Mouse (Mus musculus) liver, postnatal 0 days (tissue): ENCODE results near the gene Sel1l. TPM values are rescaled to one million over a fixed set of nuclear protein-coding genes. Genes with fewer than 3 reads are reported as not detected.
A peak's percentile ranks its signal among the peaks of the same experiment; 100 is the strongest.

Experiments used
- ATAC-seq: fragments of 200-750 bp; cut with Nextera tagmentation; 2 replicates; pipeline ENCODE4 v1.8.0; 2017; ENCODE audit warnings: mild to moderate bottlenecking, moderate library complexity
- DNase-seq: peaks from one replicate; pipeline ENCODE4 v3.0.0-alpha.2; 2016
- H3K27ac ChIP-seq: fragments of 300-500 bp; sonication (generic); 2 replicates; pipeline ENCODE4 v1.5.1; 2014; ENCODE audit warnings: antibody characterized with exemption, moderate library complexity, mild to moderate bottlenecking, low read depth
- H3K27me3 ChIP-seq: fragments of 300-500 bp; sonication (generic); 2 replicates; pipeline ENCODE4 v1.6.1; 2014; ENCODE audit warnings: low read length, control low read depth, mixed read lengths; ENCODE audit not compliant: insufficient read depth
- H3K36me3 ChIP-seq: fragments of 300-500 bp; sonication (generic); replicated peaks from 2 replicates; pipeline ENCODE4 v1.6.1; 2014; ENCODE audit warnings: mild to moderate bottlenecking, control low read depth, low read length, moderate library complexity, mixed read lengths; ENCODE audit not compliant: insufficient read depth
- H3K4me1 ChIP-seq: fragments of 300-500 bp; sonication (generic); 2 replicates; pipeline ENCODE4 v1.6.1; 2014; ENCODE audit warnings: antibody characterized with exemption, mild to moderate bottlenecking, control low read depth; ENCODE audit not compliant: insufficient read depth
- H3K4me2 ChIP-seq: fragments of 300-500 bp; sonication (generic); 2 replicates; pipeline ENCODE4 v1.6.1; 2014; ENCODE audit warnings: low read depth, mild to moderate bottlenecking, low read length, moderate library complexity, mixed read lengths
- H3K4me3 ChIP-seq: fragments of 300-500 bp; sonication (generic); 2 replicates; pipeline ENCODE4 v1.5.1; 2014; ENCODE audit warnings: low read depth, low read length
- H3K9ac ChIP-seq: fragments of 300-500 bp; sonication (generic); replicated peaks from 2 replicates; pipeline ENCODE4 v1.6.1; 2014; ENCODE audit warnings: mild to moderate bottlenecking, moderate library complexity
- H3K9me3 ChIP-seq: fragments of 300-500 bp; sonication (generic); 2 replicates; pipeline ENCODE4 v1.6.1; 2016; ENCODE audit warnings: mild to moderate bottlenecking, control low read depth, low read length, mixed read lengths
- CTCF ChIP-seq: sonication (generic); IDR thresholded peaks from 2 replicates; pipeline ENCODE4 v1.5.1; 2016; ENCODE audit warnings: antibody characterized with exemption, low read depth
- EP300 ChIP-seq: IDR thresholded peaks from 2 replicates; pipeline ENCODE4 v1.6.1; 2016; ENCODE audit warnings: antibody characterized with exemption, low read depth, mild to moderate bottlenecking
- WGBS: fragments of 180-500 bp; shearing (Covaris S2); extraction: QIAGEN DNeasy Blood & Tissue Kit; methylation state at CpG from one replicate; pipeline ENCODE4 v1.1.7; 2014; ENCODE audit not compliant: insufficient replicate concordance; 5-methylcytosine and 5-hydroxymethylcytosine counted together
- polyA plus RNA-seq: library from polyadenylated mRNA; unstranded; fragments of >200 nt; fragmentation: Nextera tagmentation; extraction: Ambion mirVana; gene quantifications from 2 replicates; pipeline ENCODE4 v1.2.1, GENCODE M21; 2015

Gene Sel1l
- polyA plus RNA-seq, 1 experiment from 2014 or later, result 75.7 TPM

DNA sequence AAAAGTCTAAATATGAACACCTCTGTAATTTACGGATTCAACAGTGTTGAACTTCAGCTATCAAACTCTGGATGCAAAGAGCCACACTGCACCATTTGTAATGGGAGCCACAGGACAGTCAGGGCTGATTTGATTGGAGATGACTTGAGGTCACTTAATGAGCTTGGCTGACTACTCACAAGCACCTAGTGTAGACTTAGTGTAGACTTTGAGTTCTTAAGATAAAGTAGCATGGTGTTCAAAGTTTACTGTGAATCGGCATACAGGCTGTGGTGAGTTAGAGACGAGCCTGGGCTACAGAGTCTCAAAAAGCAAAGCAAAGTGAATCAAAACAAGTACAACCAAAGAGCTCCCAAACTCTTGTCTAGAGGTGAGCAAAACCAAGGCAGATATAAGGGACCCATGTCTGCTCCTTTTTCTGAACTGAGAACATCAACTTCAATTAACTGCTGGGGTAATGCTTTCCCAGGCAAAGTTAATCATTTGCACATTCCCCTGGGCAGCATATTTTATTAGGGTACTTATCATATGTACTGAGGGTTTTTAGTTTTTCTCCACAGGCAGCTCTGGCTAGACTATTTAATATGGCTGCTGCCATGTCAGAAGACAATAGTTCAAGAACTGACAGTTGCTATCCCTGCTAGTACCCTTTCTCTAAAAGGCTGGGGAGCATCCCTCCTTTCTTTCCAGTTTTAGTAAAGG is 15.6 kb downstream of the Sel1l start:
- Histone ChIP-seq H3K27ac (no peak overlapping the region), H3K4me1 (peaks cover 3% of the 10 kb centered on the region; the same call in 1 of the 2 replicates), H3K27me3 (no peaks in the 10 kb centered on the region), H3K36me3 (peaks cover 72% of the 10 kb centered on the region), H3K4me2 (no peak overlapping the region), H3K9ac (no peak overlapping the region), H3K9me3 (no peaks in the 10 kb centered on the region), H3K4me3 (no peak overlapping the region)
- DNase-seq (no peak), ATAC-seq (no peak)
- TF ChIP-seq EP300 (no peak), CTCF (no peak)
- 87% methylated on average over 3 of the region's 3 CpGs for WGBS

GRCm38 (mm10) chr12:91831410-91831809 is 17.5 kb downstream of the Sel1l start:
- H3K27ac ChIP-seq, result no peak overlapping the region
- peaks cover 67% of the 10 kb centered on the region for H3K36me3 ChIP-seq
- no peak for ATAC-seq
- no peaks in the 10 kb centered on the region for H3K9me3 ChIP-seq
- WGBS, result 90% methylated on average over 7 of the region's 7 CpGs
- no peak overlapping the region for H3K4me3 ChIP-seq
- TF ChIP-seq CTCF, result no peak
- TF ChIP-seq EP300, result no peak
- H3K4me2 ChIP-seq, result no peak overlapping the region
- no peak for DNase-seq
- no peaks in the 10 kb centered on the region for H3K27me3 ChIP-seq
- no peaks in the 10 kb centered on the region for H3K4me1 ChIP-seq
- no peak overlapping the region for H3K9ac ChIP-seq

DNA sequence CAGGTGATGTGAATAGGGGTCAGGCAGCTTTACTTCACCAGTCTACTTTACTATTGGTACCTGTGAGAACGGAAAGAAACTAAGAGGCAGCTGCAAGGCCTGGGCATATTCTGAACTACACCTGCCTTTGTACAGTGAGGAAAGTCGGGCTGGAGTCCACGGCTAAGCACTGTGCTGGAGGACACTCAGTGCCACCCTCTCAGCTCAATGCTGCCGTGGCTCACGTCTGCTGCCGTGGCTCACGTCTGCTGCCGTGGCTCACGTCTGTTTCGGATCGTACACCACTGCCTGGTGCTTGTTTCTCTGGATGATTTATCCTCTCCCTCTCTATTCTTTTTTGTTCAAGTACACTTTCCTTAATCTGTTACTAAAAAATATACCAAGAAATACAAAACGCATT is 28.5 kb downstream of the Sel1l start:
- no peak overlapping the region for H3K4me3 ChIP-seq
- H3K27me3 ChIP-seq, result no peaks in the 10 kb centered on the region
- no peak for TF ChIP-seq CTCF
- TF ChIP-seq EP300, result no peak
- H3K9ac ChIP-seq, result no peak overlapping the region
- no peaks in the 10 kb centered on the region for H3K4me1 ChIP-seq
- no peak for DNase-seq
- no peak overlapping the region for H3K4me2 ChIP-seq
- H3K9me3 ChIP-seq, result no peaks in the 10 kb centered on the region
- 85% methylated on average over 12 of the region's 12 CpGs for WGBS
- peaks cover 66% of the 10 kb centered on the region for H3K36me3 ChIP-seq
- ATAC-seq, result no peak
- no peak overlapping the region for H3K27ac ChIP-seq

GRCm38 (mm10) chr12:91818726-91819125 is 30.2 kb downstream of the Sel1l start:
- H3K36me3 ChIP-seq, result peaks cover 67% of the 10 kb centered on the region
- H3K9ac ChIP-seq, result no peak overlapping the region
- no peak for DNase-seq
- ATAC-seq, result no peak
- H3K27ac ChIP-seq, result no peak overlapping the region
- no peaks in the 10 kb centered on the region for H3K4me1 ChIP-seq
- WGBS, result 91% methylated on average over 4 of the region's 4 CpGs
- TF ChIP-seq EP300 (no peak), CTCF (no peak)
- no peak overlapping the region for H3K4me3 ChIP-seq
- H3K9me3 ChIP-seq, result no peaks in the 10 kb centered on the region
- no peaks in the 10 kb centered on the region for H3K27me3 ChIP-seq
- no peak overlapping the region for H3K4me2 ChIP-seq

GRCm38 (mm10) chr12:91815990-91816389 is 33.0 kb downstream of the Sel1l start:
- ATAC-seq (0 out of 2 replicates have a peak, but pooled peaks have one; percentile 36), DNase-seq (peak; percentile 55)
- no peaks in the 10 kb centered on the region for H3K27me3 ChIP-seq
- H3K4me2 ChIP-seq, result no peak overlapping the region
- peaks cover 72% of the 10 kb centered on the region for H3K36me3 ChIP-seq
- no peak overlapping the region for H3K9ac ChIP-seq
- TF ChIP-seq EP300 (no peak), CTCF (peak; percentile 75)
- H3K27ac ChIP-seq, result no peak overlapping the region
- H3K4me3 ChIP-seq, result no peak overlapping the region
- H3K9me3 ChIP-seq, result no peaks in the 10 kb centered on the region
- H3K4me1 ChIP-seq, result no peaks in the 10 kb centered on the region
- WGBS, result 28% methylated on average over 10 of the region's 10 CpGs

DNA sequence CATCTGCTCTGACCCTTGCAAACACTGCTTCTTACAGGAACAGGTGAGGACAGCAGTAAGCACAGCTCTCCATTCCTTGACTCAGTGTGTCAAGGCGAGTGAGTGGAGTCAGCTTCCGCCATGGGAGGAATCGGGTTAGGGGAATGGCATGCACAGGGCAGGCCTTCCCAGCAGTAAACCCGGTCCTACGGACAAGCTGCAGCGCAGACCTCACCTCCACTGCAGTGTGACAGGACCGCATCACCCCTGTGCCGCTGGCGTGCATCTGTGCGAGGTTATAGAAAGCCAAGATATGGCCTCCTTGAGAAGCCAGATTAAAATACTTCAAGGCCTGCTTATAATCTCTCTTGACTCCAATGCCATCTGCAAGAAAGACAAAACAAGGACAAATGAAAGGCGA is 33.4 kb downstream of the Sel1l start:
- no peaks in the 10 kb centered on the region for H3K9me3 ChIP-seq
- H3K27ac ChIP-seq, result no peak overlapping the region
- H3K27me3 ChIP-seq, result no peaks in the 10 kb centered on the region
- H3K4me2 ChIP-seq, result no peak overlapping the region
- WGBS, result 92% methylated on average over 11 of the region's 11 CpGs
- no peak for DNase-seq
- no peak overlapping the region for H3K4me3 ChIP-seq
- no peaks in the 10 kb centered on the region for H3K4me1 ChIP-seq
- H3K36me3 ChIP-seq, result peaks cover 75% of the 10 kb centered on the region
- H3K9ac ChIP-seq, result no peak overlapping the region
- no peak for ATAC-seq
- TF ChIP-seq EP300 (no peak), CTCF (no peak)

- TF ChIP-seq CTCF, result no peak
- no peak for TF ChIP-seq EP300
- Histone ChIP-seq H3K27ac (no peak overlapping the region), H3K27me3 (no peaks in the 10 kb centered on the region), H3K9me3 (no peaks in the 10 kb centered on the region), H3K4me1 (no peaks in the 10 kb centered on the region), H3K4me2 (no peak overlapping the region), H3K4me3 (no peak overlapping the region), H3K9ac (no peak overlapping the region), H3K36me3 (peaks cover 64% of the 10 kb centered on the region)
- DNase-seq, result no peak
- 80% methylated on average over 8 of the region's 8 CpGs for WGBS
- no peak for ATAC-seq
These were observed 40.0 kb downstream of the Sel1l start for GRCm38 (mm10) chr12:91808911-91809310.
